Mouse (Mus musculus) myocyte (in vitro differentiated cells): Measurements from ENCODE around the gene Gm42674.

ENCODE experiments used
- CEBPB ChIP-seq: IDR thresholded peaks from 2 replicates; pipeline ENCODE4 v1.6.1; 2011; ENCODE audit warnings: mild to moderate bottlenecking, moderate library complexity; ENCODE audit not compliant: poor library complexity, insufficient read depth, severe bottlenecking
- REST ChIP-seq: IDR thresholded peaks from one replicate; pipeline ENCODE4 v1.6.1; 2011; ENCODE audit warnings: mild to moderate bottlenecking, control low read depth, moderate library complexity; ENCODE audit not compliant: insufficient read depth, insufficient read length

DNA sequence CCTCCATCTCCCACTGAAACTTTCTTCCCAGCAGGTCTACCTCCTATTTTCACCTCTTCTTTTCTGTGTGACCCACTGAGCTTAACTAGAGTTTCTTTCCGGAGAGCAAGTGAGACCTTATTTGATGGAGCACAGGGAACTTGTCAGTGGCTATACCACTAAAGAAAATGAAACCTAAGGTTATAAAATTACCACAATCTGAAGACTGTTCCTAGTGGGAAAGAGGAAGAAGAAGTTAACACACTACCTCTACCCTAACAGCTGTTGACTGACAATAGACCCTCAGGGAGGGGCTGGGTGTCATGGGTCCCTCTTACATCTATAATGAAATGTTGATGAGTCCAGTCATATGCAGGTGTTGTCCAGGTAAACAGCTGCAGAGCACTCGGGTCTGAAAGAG lies 30.3 kb downstream of the Gm42674 start:
- TF ChIP-seq CEBPB (no peak), REST (no peak)
